Mouse (Mus musculus): ENCODE data around the gene Chn2.

DNA sequence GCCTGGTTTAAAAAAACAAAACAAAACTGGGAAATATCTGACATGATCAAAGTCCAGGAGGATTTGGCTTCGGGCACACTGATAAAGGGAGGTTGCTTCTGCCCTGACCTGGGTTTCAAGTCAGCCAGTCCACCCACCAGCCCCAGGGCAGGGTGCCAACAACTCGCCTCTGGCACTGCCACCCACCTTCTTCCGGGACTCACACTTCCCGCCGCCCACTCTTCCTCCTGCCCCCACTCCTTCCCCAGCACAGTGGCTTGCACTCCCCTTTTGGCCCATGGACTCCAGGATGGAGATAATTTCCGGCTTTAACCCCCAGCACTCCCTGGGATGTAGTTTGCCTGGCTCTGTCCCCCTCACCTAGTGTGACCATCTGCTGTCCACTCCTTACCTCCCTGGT, 31.4 kb downstream of the Chn2 start:
- TF ChIP-seq CTCF (conservative IDR thresholded peaks at IDR 0.05 in 1 of 2, IDR thresholded peaks at IDR 0.05 in 1 of 2; ENCODE audit: low read depth in 2 of 2, low read length in 2 of 2) (no peak), RCOR1 (conservative IDR thresholded peaks at IDR 0.05; ENCODE audit: low read depth, low read length) (no peak), MYC (IDR thresholded peaks at IDR 0.05; ENCODE audit: low read depth, low read length) (no peak), SMC3 (IDR thresholded peaks at IDR 0.05; ENCODE audit: low read depth, low read length) (no peak)
